Mouse (Mus musculus) embryonic facial prominence, embryonic 11.5 days (tissue): Measurements from ENCODE around the gene Foxl2. TPM values are rescaled to one million over a fixed set of nuclear protein-coding genes. Genes with fewer than 3 reads are reported as not detected.

Experiments
- ATAC-seq: fragments of 200-750 bp; cut with Nextera tagmentation; replicated peaks from 2 replicates; pipeline ENCODE4 v1.8.0; 2017; ENCODE audit warnings: low read depth; ENCODE audit not compliant: insufficient number of reproducible peaks, low FRiP score, low TSS enrichment
- DNase-seq: peaks from one replicate; pipeline ENCODE4 v3.0.0-alpha.2; 2015; ENCODE audit warnings: low spot score
- H3K27ac ChIP-seq: fragments of 300-500 bp; sonication (generic); replicated peaks from 2 replicates; pipeline ENCODE4 v1.5.1; 2014; ENCODE audit warnings: mild to moderate bottlenecking, low read depth, low read length, control low read depth
- H3K27me3 ChIP-seq: fragments of 300-500 bp; sonication (generic); 2 replicates; pipeline ENCODE4 v1.6.1; 2014; ENCODE audit warnings: mild to moderate bottlenecking, low read length, moderate library complexity, mixed read lengths; ENCODE audit not compliant: control insufficient read depth, insufficient read depth
- H3K36me3 ChIP-seq: fragments of 300-500 bp; sonication (generic); replicated peaks from 2 replicates; pipeline ENCODE4 v1.6.1; 2014; ENCODE audit warnings: low read depth, mild to moderate bottlenecking, low read length, moderate library complexity, mixed read lengths; ENCODE audit not compliant: control insufficient read depth, insufficient read depth
- H3K4me1 ChIP-seq: fragments of 300-500 bp; sonication (generic); 2 replicates; pipeline ENCODE4 v1.6.1; 2014; ENCODE audit warnings: low read length, mixed read lengths; ENCODE audit not compliant: control insufficient read depth, insufficient read depth
- H3K4me2 ChIP-seq: fragments of 300-500 bp; sonication (generic); 2 replicates; pipeline ENCODE4 v1.6.1; 2014; ENCODE audit warnings: low read depth, mild to moderate bottlenecking, control low read depth, low read length, moderate library complexity
- H3K4me3 ChIP-seq: fragments of 300-500 bp; sonication (generic); 2 replicates; pipeline ENCODE4 v1.5.1; 2014; ENCODE audit warnings: low read depth, low read length, control low read depth
- H3K9ac ChIP-seq: fragments of 300-500 bp; sonication (generic); replicated peaks from 2 replicates; pipeline ENCODE4 v1.6.1; 2014; ENCODE audit warnings: mild to moderate bottlenecking, control low read depth, low read length
- H3K9me3 ChIP-seq: fragments of 300-500 bp; sonication (generic); replicated peaks from 2 replicates; pipeline ENCODE4 v1.6.1; 2016; ENCODE audit warnings: mild to moderate bottlenecking, low read length, inconsistent platforms, mixed read lengths; ENCODE audit not compliant: control insufficient read depth
- WGBS: fragments of 180-500 bp; shearing (Covaris S2); extraction: QIAGEN DNeasy Blood & Tissue Kit; methylation state at CpG from one replicate; pipeline ENCODE4 v1.1.7; 2014; 5-methylcytosine and 5-hydroxymethylcytosine counted together
- polyA plus RNA-seq: library from polyadenylated mRNA; unstranded; fragments of >200 nt; fragmentation: Nextera tagmentation; extraction: Ambion mirVana; gene quantifications from 2 replicates; pipeline ENCODE4 v1.2.1, GENCODE M21; 2014

The Foxl2 gene
- polyA plus RNA-seq, 1 experiment from 2014 or later: 4.9 TPM

- no peaks in the 10 kb centered on the region for H3K36me3 ChIP-seq
- ATAC-seq (peak; percentile 97), DNase-seq (peak; percentile 100)
- H3K27me3 ChIP-seq: no peaks in the 10 kb centered on the region
- H3K4me2 ChIP-seq: peak within 1 kb of the TSS; percentile 82
- H3K27ac ChIP-seq: 0 out of 2 replicates have a peak within 1 kb of the TSS, but pooled peaks have one; percentile 29
- H3K9ac ChIP-seq: peak within 1 kb of the TSS; percentile 74
- 2% methylated on average over 44 of the region's 45 CpGs for WGBS
- no peaks in the 10 kb centered on the region for H3K9me3 ChIP-seq
- H3K4me3 ChIP-seq: peak within 1 kb of the TSS; percentile 72
- no peaks in the 10 kb centered on the region for H3K4me1 ChIP-seq
Observed at GRCm38 (mm10) chr9:98985800-98986475, 30.9 kb downstream of the Foxl2 start, which contains the start of gene Faim. TSS of gene Faim (plus strand) at chr9:98986373.

DNA sequence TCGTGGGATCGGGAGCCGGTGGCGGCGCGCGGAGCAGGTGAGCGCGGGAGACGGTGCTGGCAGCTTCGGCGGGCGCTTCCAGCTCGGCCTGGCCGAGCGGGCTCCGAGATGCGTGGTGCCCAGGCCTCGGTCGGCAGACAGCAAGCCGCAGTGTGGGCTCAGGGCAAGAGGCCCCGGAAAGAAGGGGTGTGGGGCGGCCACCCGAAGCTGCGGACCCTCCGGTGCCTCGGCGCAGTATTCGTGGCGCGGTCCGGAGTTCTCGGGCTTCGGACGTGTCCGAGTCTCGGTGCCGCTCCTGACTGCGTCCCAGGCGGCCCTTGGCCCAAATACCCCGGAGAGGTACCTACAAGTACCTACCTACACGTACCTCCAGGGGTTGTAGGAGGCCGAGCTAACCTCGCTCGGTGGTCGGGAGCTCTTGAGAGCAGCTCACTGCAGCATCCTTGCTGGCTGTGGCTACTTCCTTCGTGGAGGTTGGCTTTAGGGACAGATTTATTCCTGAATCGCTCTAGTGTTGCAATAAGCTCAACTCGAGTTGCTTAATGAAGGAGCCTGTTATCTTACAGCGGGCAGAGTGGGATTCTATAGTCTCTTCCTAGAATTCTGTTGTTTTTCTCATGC, 31.5 kb downstream of the Foxl2 start:
- ATAC-seq (peak; percentile 69), DNase-seq (no peak)
- Histone ChIP-seq H3K4me1 (no peaks in the 10 kb centered on the region), H3K27me3 (no peaks in the 10 kb centered on the region), H3K36me3 (no peaks in the 10 kb centered on the region), H3K4me3 (peak overlapping the region; percentile 72), H3K9me3 (no peaks in the 10 kb centered on the region), H3K9ac (peak overlapping the region; percentile 74), H3K27ac (no peak overlapping the region), H3K4me2 (peak overlapping the region; percentile 82)
- under 1% methylated on average over 47 of the region's 50 CpGs for WGBS

GRCm38 (mm10) chr9:98987131-98987530, 32.0 kb downstream of the Foxl2 start:
- Histone ChIP-seq H3K9ac (no peak overlapping the region; the same call in 1 of the 2 replicates), H3K9me3 (no peaks in the 10 kb centered on the region), H3K27ac (no peak overlapping the region), H3K4me2 (peak overlapping the region; percentile 82), H3K4me1 (no peaks in the 10 kb centered on the region), H3K27me3 (no peaks in the 10 kb centered on the region), H3K36me3 (no peaks in the 10 kb centered on the region), H3K4me3 (no peak overlapping the region; the same call in 1 of the 2 replicates)
- DNase-seq (no peak), ATAC-seq (no peak)
- 50% methylated on average over 9 of the region's 9 CpGs for WGBS

DNA sequence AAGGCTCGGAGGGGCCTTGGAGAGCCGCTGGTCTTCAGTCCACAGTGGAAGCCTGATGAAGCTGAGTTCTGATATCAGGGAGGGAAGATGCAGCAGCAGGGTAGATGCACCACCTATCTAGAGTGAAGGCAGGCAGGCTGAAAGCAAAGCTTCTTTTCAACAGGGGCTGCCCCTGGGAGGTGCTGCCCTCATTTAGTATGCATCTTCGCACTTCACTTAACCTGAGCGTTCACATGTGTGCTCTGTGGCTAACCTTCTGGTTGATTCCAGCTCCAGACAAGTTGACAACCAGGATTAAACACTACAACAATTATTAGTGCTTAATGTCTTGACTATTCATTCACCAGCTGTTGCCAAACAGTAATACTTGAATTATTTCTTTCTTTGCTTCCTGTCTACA, 39.0 kb downstream of the Foxl2 start:
- H3K27me3 ChIP-seq: no peaks in the 10 kb centered on the region
- H3K4me1 ChIP-seq: no peaks in the 10 kb centered on the region
- no peaks in the 10 kb centered on the region for H3K36me3 ChIP-seq
- DNase-seq: no peak
- no peak for ATAC-seq
- no peak overlapping the region for H3K9ac ChIP-seq
- H3K4me3 ChIP-seq: no peak overlapping the region
- 88% methylated on average over 4 of the region's 4 CpGs for WGBS
- no peaks in the 10 kb centered on the region for H3K9me3 ChIP-seq
- H3K27ac ChIP-seq: no peak overlapping the region
- H3K4me2 ChIP-seq: no peak overlapping the region

DNA sequence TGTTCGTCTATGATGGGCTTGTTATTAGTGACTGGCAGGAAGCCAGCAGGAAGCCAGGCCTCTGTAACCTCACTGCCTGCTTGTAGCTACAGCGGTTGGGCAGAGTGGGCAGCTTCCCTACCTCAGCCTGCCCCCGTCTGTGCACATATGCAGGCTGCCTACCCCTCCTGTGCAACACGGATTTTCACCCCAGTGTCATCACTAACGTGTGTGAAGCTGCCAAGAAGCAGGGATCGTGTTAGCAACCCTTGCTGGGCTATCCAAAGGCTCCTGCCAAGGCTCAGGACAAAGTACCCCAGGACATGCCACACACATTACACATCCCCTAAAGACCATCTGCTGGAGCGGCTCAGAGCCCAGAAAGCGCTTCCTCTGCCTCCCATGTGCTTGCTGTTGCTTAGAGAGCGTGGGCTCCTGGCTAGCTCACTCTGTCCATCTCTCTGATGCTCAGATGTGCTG, 44.8 kb downstream of the Foxl2 start:
- H3K4me2 ChIP-seq: no peak overlapping the region
- H3K27ac ChIP-seq: no peak overlapping the region
- no peak overlapping the region for H3K4me3 ChIP-seq
- H3K9me3 ChIP-seq: no peaks in the 10 kb centered on the region
- no peak overlapping the region for H3K9ac ChIP-seq
- no peaks in the 10 kb centered on the region for H3K4me1 ChIP-seq
- no peaks in the 10 kb centered on the region for H3K36me3 ChIP-seq
- H3K27me3 ChIP-seq: no peaks in the 10 kb centered on the region
- ATAC-seq: no peak
- DNase-seq: no peak
- WGBS: 83% methylated on average over 9 of the region's 9 CpGs

DNA sequence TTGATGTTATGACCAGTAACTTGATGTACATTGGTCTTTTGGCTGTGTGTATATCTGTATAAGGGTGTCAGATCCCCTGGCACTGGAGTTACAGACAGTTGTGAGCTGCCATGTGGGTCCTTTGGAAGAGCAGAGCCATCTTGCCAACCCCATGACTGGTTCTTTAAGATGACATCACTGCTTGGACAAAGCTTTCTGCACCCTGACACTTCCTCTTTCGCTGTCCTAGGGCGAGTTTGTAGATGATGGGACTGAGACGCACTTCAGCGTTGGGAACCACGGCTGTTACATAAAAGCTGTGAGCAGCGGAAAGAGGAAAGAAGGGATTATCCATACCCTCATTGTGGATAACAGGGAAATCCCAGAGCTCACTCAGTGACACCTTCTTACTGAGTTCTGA, 46.2 kb downstream of the Foxl2 start:
- H3K27me3 ChIP-seq: no peaks in the 10 kb centered on the region
- no peak overlapping the region for H3K4me2 ChIP-seq
- H3K9ac ChIP-seq: no peak overlapping the region
- no peak overlapping the region for H3K4me3 ChIP-seq
- H3K27ac ChIP-seq: no peak overlapping the region
- WGBS: 89% methylated on average over 6 of the region's 6 CpGs
- ATAC-seq: no peak
- no peaks in the 10 kb centered on the region for H3K36me3 ChIP-seq
- DNase-seq: no peak
- H3K9me3 ChIP-seq: no peaks in the 10 kb centered on the region
- H3K4me1 ChIP-seq: no peaks in the 10 kb centered on the region

Other genes with a start within 250 kb of the Foxl2 start
- gene Prr23a1, start 112.8 kb upstream of the Foxl2 start, polyA plus RNA-seq: not detected in 2 replicates
- gene Prr23a2, start 98.8 kb upstream of the Foxl2 start, polyA plus RNA-seq: not detected in 2 replicates
- not detected in 2 replicates for gene Prr23a3, start 90.5 kb upstream of the Foxl2 start, polyA plus RNA-seq
- not detected in 2 replicates for gene 7420426K07Rik, start 52.2 kb upstream of the Foxl2 start, polyA plus RNA-seq
- gene Faim, start 31.1 kb downstream of the Foxl2 start, polyA plus RNA-seq: 68.7 and 69.7 TPM in 2 replicates
- not detected in 2 replicates for gene Gm1123, start 80.4 kb downstream of the Foxl2 start, polyA plus RNA-seq
- 0.90 and 1.2 TPM in 2 replicates for gene Pik3cb, start 185.3 kb downstream of the Foxl2 start, polyA plus RNA-seq